ENCODE assay signal across 32 mouse cellular contexts in genomic region chr2:128301709-128302108, GRCm38 (mm10).
DNase-seq lines count a peak whose midpoint lies in the region; ATAC-seq and TF ChIP-seq lines count a peak whose summit lies in the region.
"Had no signal": no experiment of that assay in that cellular context is flagged by ENCODE, and none has a peak within 500 bp of the region (broad histone marks: within the 10 kb centered on the region; RNA-seq: fewer than 3 reads in every experiment).

No protein-coding gene starts in this region.

- 32% methylated on average over 8 of the region's 8 CpGs for WGBS in liver, embryonic 12.5 days (ENCODE audit: insufficient replicate concordance)
- 21% methylated on average over 8 of the region's 8 CpGs for WGBS in liver, embryonic 15.5 days (ENCODE audit: insufficient replicate concordance)
- 20% methylated on average over 8 of the region's 8 CpGs for WGBS in stomach, embryonic 16.5 days
- WGBS in midbrain, postnatal 0 days, result 50% methylated on average over 8 of the region's 8 CpGs
- 45% methylated on average over 8 of the region's 8 CpGs for WGBS in midbrain, embryonic 10.5 days

- no peak for ATAC-seq in liver, embryonic 12.5 days
- peak; percentile 57; the same call in 1 of the 2 replicates for ATAC-seq in liver, embryonic 15.5 days (ENCODE audit: insufficient read depth)
- ATAC-seq in stomach, embryonic 16.5 days (ENCODE audit: insufficient read depth, low FRiP score), result peak; percentile 42
- ATAC-seq in midbrain, postnatal 0 days (ENCODE audit: low FRiP score), result no peak
- ATAC-seq: CD4-positive, CD25-positive, alpha-beta regulatory T cell, adult 4 months; forebrain, embryonic 16.5 days; inflammation-experienced regulatory T-cells, adult 6 months; midbrain, embryonic 16.5 days had no signal

- no peak for TF ChIP-seq CTCF in midbrain, postnatal 0 days (IDR thresholded peaks at IDR 0.05)

- peaks cover 25% of the 10 kb centered on the region; the same call in 1 of the 2 replicates for H3K4me1 ChIP-seq in liver, embryonic 12.5 days
- H3K4me1 ChIP-seq in liver, embryonic 15.5 days (replicated peaks), result peaks cover 23% of the 10 kb centered on the region
- peaks cover 12% of the 10 kb centered on the region; the same call in 1 of the 2 replicates for H3K4me1 ChIP-seq in stomach, embryonic 16.5 days (ENCODE audit: control insufficient read depth, insufficient read depth, low read length)
- no peaks in the 10 kb centered on the region for H3K4me1 ChIP-seq in midbrain, postnatal 0 days (ENCODE audit: insufficient read depth, low read length)
- H3K4me1 ChIP-seq in midbrain, embryonic 10.5 days, result peaks cover 19% of the 10 kb centered on the region
- H3K4me1 ChIP-seq: neural tube, embryonic 12.5 days had no signal

- H3K4me2 ChIP-seq in liver, embryonic 12.5 days, result no peak overlapping the region
- H3K4me2 ChIP-seq in liver, embryonic 15.5 days, result no peak overlapping the region
- H3K4me2 ChIP-seq in stomach, embryonic 16.5 days (ENCODE audit: low read depth, low read length), result peak overlapping the region; percentile 14; the same call in 1 of the 2 replicates
- H3K4me2 ChIP-seq in midbrain, postnatal 0 days (ENCODE audit: low read depth, low read length, poor library complexity, severe bottlenecking), result no peak overlapping the region
- H3K4me2 ChIP-seq: heart, embryonic 13.5 days; hindbrain, embryonic 15.5 days; limb, embryonic 13.5 days; midbrain, embryonic 11.5 days; neural tube, embryonic 12.5 days had no signal

- H3K27ac ChIP-seq in liver, embryonic 12.5 days, result 0 out of 2 replicates have a peak overlapping the region, but pooled peaks have one; percentile 36
- H3K27ac ChIP-seq in liver, embryonic 15.5 days (replicated peaks), result no peak overlapping the region
- no peak overlapping the region for H3K27ac ChIP-seq in stomach, embryonic 16.5 days (ENCODE audit: low read length)
- H3K27ac ChIP-seq in midbrain, postnatal 0 days (ENCODE audit: low read depth, low read length), result no peak overlapping the region
- no peak overlapping the region for H3K27ac ChIP-seq in midbrain, embryonic 10.5 days (replicated peaks)
- H3K27ac ChIP-seq: gastrocnemius, adult 2 months; heart, embryonic 13.5 days; hindbrain, embryonic 15.5 days; limb, embryonic 13.5 days; neural tube, embryonic 12.5 days had no signal

- no peak overlapping the region for H3K4me3 ChIP-seq in liver, embryonic 12.5 days
- no peak overlapping the region for H3K4me3 ChIP-seq in liver, embryonic 15.5 days (replicated peaks)
- no peak overlapping the region for H3K4me3 ChIP-seq in stomach, embryonic 16.5 days (replicated peaks; ENCODE audit: low read length)
- H3K4me3 ChIP-seq in midbrain, postnatal 0 days (ENCODE audit: low read depth, low read length), result no peak overlapping the region
- no peak overlapping the region for H3K4me3 ChIP-seq in midbrain, embryonic 10.5 days
- H3K4me3 ChIP-seq: erythroblast, embryonic 14.5 days; gastrocnemius, adult 2 months; heart, embryonic 13.5 days; hindbrain, embryonic 15.5 days; limb, embryonic 13.5 days; myocyte; neural tube, embryonic 12.5 days had no signal

- no peak overlapping the region for H3K9ac ChIP-seq in liver, embryonic 12.5 days
- no peak overlapping the region for H3K9ac ChIP-seq in liver, embryonic 15.5 days
- no peak overlapping the region for H3K9ac ChIP-seq in stomach, embryonic 16.5 days (ENCODE audit: low read length)
- H3K9ac ChIP-seq in midbrain, postnatal 0 days (replicated peaks; ENCODE audit: low read length, poor library complexity, severe bottlenecking), result no peak overlapping the region
- H3K9ac ChIP-seq: heart, embryonic 13.5 days; hindbrain, embryonic 15.5 days; limb, embryonic 13.5 days; neural tube, embryonic 12.5 days had no signal

- no peaks in the 10 kb centered on the region for H3K9me3 ChIP-seq in liver, embryonic 12.5 days (replicated peaks)
- no peaks in the 10 kb centered on the region for H3K9me3 ChIP-seq in liver, embryonic 15.5 days (replicated peaks)
- H3K9me3 ChIP-seq in stomach, embryonic 16.5 days (replicated peaks; ENCODE audit: control insufficient read depth, low read length), result no peaks in the 10 kb centered on the region
- no peaks in the 10 kb centered on the region for H3K9me3 ChIP-seq in midbrain, postnatal 0 days (ENCODE audit: low read length)
- H3K9me3 ChIP-seq in midbrain, embryonic 10.5 days (replicated peaks), result no peaks in the 10 kb centered on the region
- H3K9me3 ChIP-seq: heart, embryonic 13.5 days; hindbrain, embryonic 15.5 days; limb, embryonic 13.5 days; neural tube, embryonic 12.5 days had no signal

- DNase-seq in liver, result no peak
- DNase-seq in midbrain, postnatal 0 days (ENCODE audit: low spot score), result no peak
- no peak for DNase-seq in gastrocnemius, postnatal 4 days (ENCODE audit: low spot score in 2 of 2)
- DNase-seq in midbrain, embryonic 10.5 days (ENCODE audit: low spot score), result no peak
- DNase-seq: adrenal gland, postnatal 14 days; cerebellum, adult 11 months; cerebellum, adult 9-10 months; cerebellum, postnatal 36 days; embryo, embryonic 11 days; gastrocnemius, adult 2 months; gastrocnemius, postnatal 36 days; heart, postnatal 10 days; kidney, adult 8-10 months; kidney, postnatal 10 days; lung, adult 2 months; lung, postnatal 14 days; right cerebral cortex, adult 18-20 months; thymus, postnatal 14 days had no signal

- H3K27me3 ChIP-seq in liver, embryonic 12.5 days (replicated peaks), result no peaks in the 10 kb centered on the region
- no peaks in the 10 kb centered on the region for H3K27me3 ChIP-seq in liver, embryonic 15.5 days
- H3K27me3 ChIP-seq in stomach, embryonic 16.5 days (ENCODE audit: control insufficient read depth, insufficient read depth, low read length), result no peaks in the 10 kb centered on the region
- H3K27me3 ChIP-seq in midbrain, postnatal 0 days (ENCODE audit: insufficient read depth, low read length), result no peaks in the 10 kb centered on the region
- H3K27me3 ChIP-seq in midbrain, embryonic 10.5 days (ENCODE audit: low read depth, poor library complexity, severe bottlenecking), result peaks cover 33% of the 10 kb centered on the region
- H3K27me3 ChIP-seq: heart, embryonic 13.5 days; hindbrain, embryonic 15.5 days; limb, embryonic 13.5 days; neural tube, embryonic 12.5 days had no signal

- no peaks in the 10 kb centered on the region for H3K36me3 ChIP-seq in liver, embryonic 12.5 days
- H3K36me3 ChIP-seq in liver, embryonic 15.5 days (replicated peaks), result no peaks in the 10 kb centered on the region
- H3K36me3 ChIP-seq in stomach, embryonic 16.5 days (ENCODE audit: control insufficient read depth, insufficient read depth, low read length), result no peaks in the 10 kb centered on the region
- H3K36me3 ChIP-seq in midbrain, postnatal 0 days (ENCODE audit: insufficient read depth, low read length), result no peaks in the 10 kb centered on the region
- no peaks in the 10 kb centered on the region for H3K36me3 ChIP-seq in midbrain, embryonic 10.5 days
- H3K36me3 ChIP-seq: heart, embryonic 13.5 days; hindbrain, embryonic 15.5 days; limb, embryonic 13.5 days; neural tube, embryonic 12.5 days had no signal

Comparison
In these comparisons a context has a peak if more than half of its experiments do, and no peak if none do; other contexts are left out.
1. ATAC-seq: peak in liver, embryonic 15.5 days (single experiment) and stomach, embryonic 16.5 days (single experiment); none in liver, embryonic 12.5 days (single experiment) and midbrain, postnatal 0 days (single experiment).